Mouse (Mus musculus) neural tube, embryonic 15.5 days (tissue): Measurements from ENCODE around the gene Myl7. TPM values are rescaled to one million over a fixed set of nuclear protein-coding genes. Genes with fewer than 3 reads are reported as not detected.

Source experiments
- ATAC-seq: fragments of 200-750 bp; cut with Nextera tagmentation; 2 replicates; pipeline ENCODE4 v1.8.0; 2017; ENCODE audit warnings: mild to moderate bottlenecking, moderate TSS enrichment, moderate library complexity; ENCODE audit not compliant: low FRiP score
- H3K27ac ChIP-seq: fragments of 300-500 bp; sonication (generic); replicated peaks from 2 replicates; pipeline ENCODE4 v1.5.1; 2015; ENCODE audit warnings: mild to moderate bottlenecking, inconsistent platforms
- H3K27me3 ChIP-seq: fragments of 300-500 bp; sonication (generic); replicated peaks from 2 replicates; pipeline ENCODE4 v1.6.1; 2015; ENCODE audit warnings: inconsistent platforms
- H3K36me3 ChIP-seq: fragments of 300-500 bp; sonication (generic); 2 replicates; pipeline ENCODE4 v1.6.1; 2015; ENCODE audit warnings: inconsistent platforms
- H3K4me1 ChIP-seq: fragments of 300-500 bp; sonication (generic); 2 replicates; pipeline ENCODE4 v1.6.1; 2015; ENCODE audit warnings: inconsistent platforms
- H3K4me2 ChIP-seq: fragments of 300-500 bp; sonication (generic); 2 replicates; pipeline ENCODE4 v1.6.1; 2015; ENCODE audit warnings: inconsistent platforms, mild to moderate bottlenecking, moderate library complexity
- H3K4me3 ChIP-seq: fragments of 300-500 bp; sonication (generic); replicated peaks from 2 replicates; pipeline ENCODE4 v1.5.1; 2015; ENCODE audit warnings: mild to moderate bottlenecking, inconsistent platforms
- H3K9ac ChIP-seq: fragments of 300-500 bp; sonication (generic); replicated peaks from 2 replicates; pipeline ENCODE4 v1.6.1; 2015; ENCODE audit warnings: mild to moderate bottlenecking, inconsistent platforms
- H3K9me3 ChIP-seq: fragments of 300-500 bp; sonication (generic); replicated peaks from 2 replicates; pipeline ENCODE4 v1.6.1; 2016; ENCODE audit warnings: inconsistent platforms
- WGBS: fragments of 180-500 bp; shearing (Covaris S2); methylation state at CpG from one replicate; pipeline ENCODE4 v1.1.7; 2015; ENCODE audit warnings: mixed read lengths; 5-methylcytosine and 5-hydroxymethylcytosine counted together
- polyA plus RNA-seq: library from polyadenylated mRNA; unstranded; fragments of >200 nt; fragmentation: Nextera tagmentation; extraction: Ambion mirVana; gene quantifications from 2 replicates; pipeline ENCODE4 v1.2.1, GENCODE M21; 2015

The Myl7 gene
- polyA plus RNA-seq, 1 experiment from 2014 or later = 1.4 TPM

DNA sequence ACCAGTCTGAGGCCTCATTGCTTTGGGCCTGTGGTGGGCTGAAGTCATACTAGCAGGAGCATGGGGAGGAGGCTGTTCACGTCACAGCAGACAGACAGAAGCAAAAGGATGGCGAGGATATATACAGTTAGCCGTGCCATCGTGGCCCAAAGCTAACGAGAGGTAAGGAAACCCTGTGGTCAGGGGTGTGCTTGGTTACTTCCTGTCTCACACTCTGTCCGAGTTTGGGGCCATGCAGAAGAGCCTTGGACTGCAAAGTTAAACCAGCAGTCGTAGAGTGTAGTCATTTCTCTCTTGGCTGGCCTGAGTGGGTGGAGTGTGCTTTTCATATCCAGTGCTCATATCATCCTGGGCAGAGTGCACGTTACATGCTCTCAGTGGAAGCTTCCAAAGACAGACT is 16.1 kb downstream of the Myl7 start:
- H3K4me1 ChIP-seq = peaks cover 17% of the 10 kb centered on the region
- no peak overlapping the region for H3K9ac ChIP-seq
- 82% methylated on average over 8 of the region's 8 CpGs for WGBS
- no peak overlapping the region for H3K4me3 ChIP-seq
- no peaks in the 10 kb centered on the region for H3K9me3 ChIP-seq
- H3K27me3 ChIP-seq = no peaks in the 10 kb centered on the region
- no peak overlapping the region for H3K4me2 ChIP-seq
- H3K36me3 ChIP-seq = no peaks in the 10 kb centered on the region
- no peak for ATAC-seq
- H3K27ac ChIP-seq = no peak overlapping the region

- H3K9ac ChIP-seq = no peak overlapping the region
- H3K4me2 ChIP-seq = no peak overlapping the region
- H3K27me3 ChIP-seq = no peaks in the 10 kb centered on the region
- H3K4me3 ChIP-seq = no peak overlapping the region
- no peak for ATAC-seq
- 58% methylated on average over 5 of the region's 5 CpGs for WGBS
- H3K36me3 ChIP-seq = peaks cover 4% of the 10 kb centered on the region; the same call in 1 of the 2 replicates
- H3K9me3 ChIP-seq = no peaks in the 10 kb centered on the region
- H3K27ac ChIP-seq = no peak overlapping the region
- peaks cover 27% of the 10 kb centered on the region for H3K4me1 ChIP-seq
These were observed 18.7 kb downstream of the Myl7 start for GRCm38 (mm10) chr11:5879905-5880304.

GRCm38 (mm10) chr11:5878661-5879060 is 19.9 kb downstream of the Myl7 start:
- H3K4me2 ChIP-seq = peak overlapping the region; percentile 73
- 37% methylated on average over 8 of the region's 8 CpGs for WGBS
- no peaks in the 10 kb centered on the region for H3K27me3 ChIP-seq
- no peak for ATAC-seq
- peaks cover 16% of the 10 kb centered on the region for H3K36me3 ChIP-seq
- H3K4me1 ChIP-seq = peaks cover 27% of the 10 kb centered on the region
- H3K9me3 ChIP-seq = no peaks in the 10 kb centered on the region
- H3K4me3 ChIP-seq = peak overlapping the region; percentile 80
- H3K27ac ChIP-seq = peak overlapping the region; percentile 85
- peak overlapping the region; percentile 47 for H3K9ac ChIP-seq

DNA sequence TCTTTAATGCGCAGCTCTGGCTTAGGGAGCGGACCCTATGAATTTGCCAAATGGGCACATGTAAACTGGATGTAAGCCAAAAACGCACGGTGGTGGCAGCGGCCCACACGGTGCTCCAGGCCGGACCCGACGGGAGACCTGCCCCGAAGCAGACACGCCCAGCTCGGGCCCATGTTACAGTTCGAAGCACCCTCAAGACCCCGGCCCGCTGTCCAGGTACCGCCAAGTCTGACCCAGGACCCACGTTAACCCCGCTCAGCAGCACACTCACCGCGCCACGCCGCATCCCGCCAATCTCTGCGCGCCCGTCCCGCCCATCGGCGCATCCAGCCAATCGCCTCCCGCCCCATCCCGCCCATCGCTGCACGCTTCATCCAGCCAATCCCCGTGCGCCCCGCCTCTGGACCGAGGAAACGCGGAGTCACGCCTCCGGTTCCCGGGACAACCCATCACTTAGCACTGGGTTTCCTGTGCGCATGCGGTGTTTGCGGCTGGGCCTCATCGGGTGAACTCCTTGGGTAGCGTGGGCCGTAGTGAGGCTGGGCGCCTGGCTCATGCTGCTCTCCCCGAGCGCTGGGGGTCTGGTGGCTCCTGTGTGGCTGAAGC is 20.6 kb downstream of the Myl7 start, which contains the start of gene Pold2:
Gene Pold2 (minus strand): TSS at position 372 of the 606 bp plus-strand sequence.
- WGBS = 0% methylated on average over 52 of the region's 52 CpGs
- ATAC-seq = peak; percentile 99

GRCm38 (mm10) chr11:5877421-5877820 is 21.2 kb downstream of the Myl7 start:
- Histone ChIP-seq H3K36me3 (peaks cover 28% of the 10 kb centered on the region), H3K4me3 (peak overlapping the region; percentile 80), H3K27ac (no peak overlapping the region), H3K9ac (peak overlapping the region; percentile 63), H3K27me3 (no peaks in the 10 kb centered on the region), H3K9me3 (no peaks in the 10 kb centered on the region), H3K4me2 (peak overlapping the region; percentile 73), H3K4me1 (peaks cover 27% of the 10 kb centered on the region)
- no peak for ATAC-seq
- 2% methylated on average over 5 of the region's 5 CpGs for WGBS

More for the DNA sequence above, 20.6 kb downstream of the Myl7 start, which contains the start of gene Pold2:
- Histone ChIP-seq H3K36me3 (peaks cover 22% of the 10 kb centered on the region), H3K27ac (peak within 1 kb of the TSS; percentile 85), H3K4me2 (peak within 1 kb of the TSS; percentile 73), H3K4me3 (peak within 1 kb of the TSS; percentile 80), H3K9me3 (no peaks in the 10 kb centered on the region), H3K27me3 (no peaks in the 10 kb centered on the region), H3K4me1 (peaks cover 27% of the 10 kb centered on the region), H3K9ac (peak within 1 kb of the TSS; percentile 63)

DNA sequence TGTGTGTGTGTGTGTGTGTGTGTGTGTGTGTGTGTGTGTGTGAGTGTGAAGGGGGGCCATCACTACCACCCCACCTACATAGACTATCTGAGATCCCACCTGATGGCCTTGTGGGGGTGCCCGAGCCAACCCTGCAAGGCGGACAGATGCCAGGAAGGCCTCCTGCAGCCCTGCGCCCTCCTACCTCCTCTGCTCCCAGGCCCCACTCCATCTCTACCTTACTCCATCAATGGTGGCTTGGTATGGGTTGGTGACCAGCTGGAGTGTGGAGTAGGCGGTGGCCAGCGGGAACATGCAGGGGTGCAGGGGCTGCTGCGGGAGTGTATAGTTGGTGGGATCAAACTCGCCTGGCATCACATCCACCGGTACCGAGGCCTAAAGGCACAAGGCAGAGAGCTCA is 25.4 kb downstream of the Myl7 start:
- Histone ChIP-seq H3K9ac (no peak overlapping the region), H3K9me3 (no peaks in the 10 kb centered on the region), H3K27ac (no peak overlapping the region), H3K4me2 (no peak overlapping the region), H3K4me1 (peaks cover 17% of the 10 kb centered on the region), H3K36me3 (peaks cover 44% of the 10 kb centered on the region), H3K27me3 (no peaks in the 10 kb centered on the region), H3K4me3 (no peak overlapping the region)
- ATAC-seq = no peak
- whole genome bisulfite sequencing = 97% methylated on average over 9 of the region's 9 CpGs

DNA sequence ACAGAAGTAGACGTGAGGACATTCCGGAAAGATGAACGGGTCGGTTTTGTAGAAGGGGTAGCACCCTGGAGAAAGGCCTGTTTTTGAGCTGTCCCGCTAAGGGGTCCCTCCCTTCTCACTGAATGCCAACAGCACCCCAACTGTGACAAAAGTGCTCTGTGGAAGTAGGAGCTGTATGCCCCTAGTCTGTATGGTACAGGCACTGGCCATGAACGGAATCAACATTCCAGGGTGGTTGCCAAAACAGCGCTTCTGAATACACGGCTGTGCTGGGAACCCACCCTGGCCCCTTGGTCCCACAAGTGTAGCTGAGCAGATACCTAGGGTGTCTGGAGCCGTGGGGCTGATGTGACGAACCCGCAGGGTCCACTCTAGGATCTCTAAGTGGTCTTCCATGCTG is 25.9 kb downstream of the Myl7 start:
- Histone ChIP-seq H3K4me2 (no peak overlapping the region), H3K27me3 (no peaks in the 10 kb centered on the region), H3K36me3 (peaks cover 44% of the 10 kb centered on the region), H3K9ac (no peak overlapping the region), H3K4me3 (no peak overlapping the region), H3K4me1 (peaks cover 17% of the 10 kb centered on the region), H3K9me3 (no peaks in the 10 kb centered on the region), H3K27ac (no peak overlapping the region)
- ATAC-seq = no peak
- 97% methylated on average over 11 of the region's 11 CpGs for WGBS

- Histone ChIP-seq H3K27ac (no peak overlapping the region), H3K4me1 (no peaks in the 10 kb centered on the region), H3K27me3 (no peaks in the 10 kb centered on the region), H3K9ac (no peak overlapping the region), H3K9me3 (no peaks in the 10 kb centered on the region), H3K4me3 (no peak overlapping the region), H3K36me3 (peaks cover 41% of the 10 kb centered on the region), H3K4me2 (no peak overlapping the region)
- ATAC-seq = no peak
- 90% methylated on average over 16 of the region's 16 CpGs for WGBS
These were observed 28.5 kb downstream of the Myl7 start for GRCm38 (mm10) chr11:5870069-5870468.

- no peak overlapping the region for H3K9ac ChIP-seq
- H3K27me3 ChIP-seq = no peaks in the 10 kb centered on the region
- WGBS = 92% methylated on average over 16 of the region's 16 CpGs
- no peaks in the 10 kb centered on the region for H3K9me3 ChIP-seq
- ATAC-seq = no peak
- no peak overlapping the region for H3K4me3 ChIP-seq
- H3K4me1 ChIP-seq = no peaks in the 10 kb centered on the region
- H3K36me3 ChIP-seq = peaks cover 34% of the 10 kb centered on the region
- no peak overlapping the region for H3K4me2 ChIP-seq
- no peak overlapping the region for H3K27ac ChIP-seq
These were observed 29.3 kb downstream of the Myl7 start for GRCm38 (mm10) chr11:5869331-5869730.

DNA sequence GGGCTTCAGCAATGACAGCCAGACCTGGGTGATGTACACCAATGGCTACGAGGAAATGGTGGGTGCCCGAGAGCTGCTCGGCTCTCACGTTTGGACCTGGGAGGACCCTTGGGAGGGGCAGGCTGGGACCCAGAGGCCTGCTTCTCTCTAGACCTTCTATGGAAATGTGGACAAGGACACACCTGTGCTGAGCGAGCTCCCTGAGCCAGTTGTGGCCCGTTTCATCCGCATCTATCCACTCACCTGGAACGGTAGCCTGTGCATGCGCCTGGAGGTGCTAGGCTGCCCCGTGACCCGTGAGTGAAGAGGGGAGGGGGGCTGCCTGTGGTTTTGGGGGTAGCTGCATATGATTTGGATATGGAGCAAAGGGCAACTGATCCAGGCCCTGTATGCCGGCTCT is 30.3 kb downstream of the Myl7 start:
- no peak overlapping the region for H3K4me2 ChIP-seq
- no peak overlapping the region for H3K9ac ChIP-seq
- peaks cover 6% of the 10 kb centered on the region for H3K27me3 ChIP-seq
- no peak overlapping the region for H3K27ac ChIP-seq
- no peak for ATAC-seq
- no peaks in the 10 kb centered on the region for H3K4me1 ChIP-seq
- WGBS = 92% methylated on average over 12 of the region's 12 CpGs
- H3K4me3 ChIP-seq = no peak overlapping the region
- H3K36me3 ChIP-seq = peaks cover 24% of the 10 kb centered on the region
- no peaks in the 10 kb centered on the region for H3K9me3 ChIP-seq

GRCm38 (mm10) chr11:5867196-5867595 is 31.4 kb downstream of the Myl7 start:
- no peak overlapping the region for H3K4me2 ChIP-seq
- WGBS = 85% methylated on average over 2 of the region's 2 CpGs
- no peak overlapping the region for H3K9ac ChIP-seq
- H3K36me3 ChIP-seq = peaks cover 13% of the 10 kb centered on the region
- peaks cover 4% of the 10 kb centered on the region; the same call in 1 of the 2 replicates for H3K4me1 ChIP-seq
- no peak overlapping the region for H3K27ac ChIP-seq
- H3K9me3 ChIP-seq = no peaks in the 10 kb centered on the region
- no peak for ATAC-seq
- H3K4me3 ChIP-seq = no peak overlapping the region
- H3K27me3 ChIP-seq = peaks cover 17% of the 10 kb centered on the region

DNA sequence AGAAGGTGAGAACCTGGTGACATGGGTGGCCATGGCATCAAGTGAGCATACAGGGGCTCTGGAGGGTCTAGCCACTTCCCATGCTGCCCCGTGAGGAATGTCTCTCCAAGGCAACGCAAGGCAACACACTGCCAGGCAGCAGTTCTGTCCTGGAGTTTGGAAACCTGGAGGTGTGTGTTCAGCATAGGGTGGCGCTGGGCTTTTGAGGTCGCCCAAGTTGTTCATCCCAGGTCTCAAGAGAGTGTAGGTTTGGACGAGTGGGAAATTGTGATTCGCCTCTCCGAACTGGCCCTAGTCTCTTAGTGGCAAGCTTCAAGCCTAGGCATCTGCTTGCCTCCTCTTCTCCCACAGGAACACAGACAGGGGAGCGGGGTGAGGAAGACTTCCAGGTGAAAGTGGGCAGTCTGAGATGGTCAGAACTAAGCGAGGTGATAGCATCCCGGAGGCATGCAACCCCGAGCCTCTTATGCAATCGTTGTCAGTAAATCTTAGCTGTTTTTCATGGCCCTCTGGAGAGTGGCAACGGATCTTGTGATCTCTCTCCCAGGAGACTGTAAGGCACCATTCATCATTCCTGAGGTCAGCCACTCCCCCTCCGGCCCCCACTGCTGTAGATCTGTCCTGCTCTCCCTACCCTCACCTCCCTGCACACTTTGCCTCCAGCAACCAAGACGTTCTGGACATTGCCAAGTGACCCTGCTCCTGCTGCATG is 36.0 kb downstream of the Myl7 start:
- WGBS = 20% methylated on average over 15 of the region's 15 CpGs
- H3K4me2 ChIP-seq = peak overlapping the region; percentile 63
- H3K4me3 ChIP-seq = peak overlapping the region; percentile 37
- no peak for ATAC-seq
- peaks cover 16% of the 10 kb centered on the region for H3K4me1 ChIP-seq
- H3K27me3 ChIP-seq = peaks cover 44% of the 10 kb centered on the region
- no peaks in the 10 kb centered on the region for H3K9me3 ChIP-seq
- H3K27ac ChIP-seq = 0 out of 2 replicates have a peak overlapping the region, but pooled peaks have one; percentile 20
- H3K36me3 ChIP-seq = no peaks in the 10 kb centered on the region
- H3K9ac ChIP-seq = no peak overlapping the region
